Mouse (Mus musculus): ENCODE results near the gene Hsf2bp. TPM values are rescaled to one million over a fixed set of nuclear protein-coding genes. Genes with fewer than 3 reads are reported as not detected.

The Hsf2bp gene
- total RNA-seq (2023): under 1 TPM in 1 of 2 experiments, not detected in 1; 0.18 TPM

GRCm38 (mm10) chr17:32035609-32036508 is at the start of gene Hsf2bp, which contains the start of gene Rrp1b:
Hsf2bp (minus strand) TSS chr17:32036349.
Rrp1b (plus strand) TSS chr17:32036100.

Other genes starting within 250 kb of the Hsf2bp start
- gene Sik1, start 180.5 kb downstream of the Hsf2bp start, total RNA-seq (2023): 100 to 1,000 TPM; 166 to 187 TPM
- 10 to 100 TPM; 31.1 to 32.8 TPM for gene Rrp1b, start 249 bp downstream of the Hsf2bp start, total RNA-seq (2023)
- under 1 TPM; 0.04 to 0.20 TPM for gene Notch3, start 130.5 kb upstream of the Hsf2bp start, total RNA-seq (2023)
- gene Ephx3, start 153.2 kb upstream of the Hsf2bp start, total RNA-seq (2023): under 1 TPM; 0.26 to 0.37 TPM
- 100 to 1,000 TPM; 186 to 197 TPM for gene Brd4, start 248.4 kb upstream of the Hsf2bp start, total RNA-seq (2023)

All from neutrophil, adult 83 days (primary cell).